Comparison of ENCODE assay signal across 17 mouse cellular contexts in the genomic region with DNA sequence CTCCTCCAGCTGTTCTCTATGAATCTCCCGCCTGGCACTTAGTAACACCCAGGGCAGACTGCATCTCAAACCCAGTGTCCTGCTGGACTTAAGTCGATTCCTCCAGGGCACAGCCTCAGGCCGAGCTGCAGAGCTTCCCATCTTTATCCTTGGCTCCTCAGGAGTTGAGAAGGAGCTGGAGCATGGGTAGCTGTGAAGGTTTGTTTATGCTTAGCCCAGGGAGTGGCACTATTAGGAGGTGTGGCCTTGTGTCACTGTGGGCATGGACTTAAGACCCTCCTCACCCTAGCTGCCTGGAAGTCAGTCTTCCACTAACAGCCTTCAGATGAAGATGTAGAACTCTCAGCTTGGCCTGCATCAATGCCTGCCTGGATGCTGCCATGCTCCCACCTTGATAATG.
"Had no signal": no experiment of that assay in that cellular context is flagged by ENCODE, and none has a peak within 500 bp of the region (broad histone marks: within the 10 kb centered on the region; RNA-seq: fewer than 3 reads in every experiment).

No protein-coding gene starts in this region.

- H3K36me3 ChIP-seq: neural tube, embryonic 12.5 days; neural tube, embryonic 13.5 days; neural tube, embryonic 15.5 days; stomach, embryonic 15.5 days had no signal

- H3K9me3 ChIP-seq: neural tube, embryonic 12.5 days; neural tube, embryonic 13.5 days; stomach, embryonic 15.5 days had no signal

- H3K4me1 ChIP-seq: neural tube, embryonic 12.5 days; neural tube, embryonic 13.5 days; neural tube, embryonic 15.5 days; stomach, embryonic 15.5 days had no signal

- H3K4me3 ChIP-seq: neural tube, embryonic 12.5 days; neural tube, embryonic 13.5 days; neural tube, embryonic 15.5 days; stomach, embryonic 15.5 days had no signal

- H3K27me3 ChIP-seq: neural tube, embryonic 12.5 days; neural tube, embryonic 13.5 days; neural tube, embryonic 15.5 days; stomach, embryonic 15.5 days had no signal

- DNase-seq: retina, postnatal 1 day; right cerebral cortex, adult 18-20 months; right cerebral cortex, postnatal 14 days; right cerebral cortex, postnatal 25 days; right cerebral cortex, postnatal 4 days; spleen, adult 18-20 months; thymus, adult 18-20 months; thymus, adult 2 months; thymus, postnatal 14 days; thymus, postnatal 25 days; thymus, postnatal 36 days; thymus, postnatal 4 days had no signal

- H3K27ac ChIP-seq: neural tube, embryonic 12.5 days; neural tube, embryonic 13.5 days; neural tube, embryonic 15.5 days; stomach, embryonic 15.5 days; stomach, postnatal 0 days had no signal
